Mouse (Mus musculus) MEL (cell line): Measurements from ENCODE around the gene D430041D05Rik.

Experiments
- CTCF ChIP-seq, 3 experiments: IDR thresholded peaks in 2 of 3; conservative IDR thresholded peaks in 1 of 3; 2 replicates each; pipeline ENCODE4 v1.5.1; 2011 to 2012; ENCODE audit warnings: low read length in 3 of 3, low read depth in 2 of 3, mild to moderate bottlenecking in 2 of 3, improper control_type of control experiment in 1 of 3, inconsistent platforms in 1 of 3, mixed read lengths in 1 of 3, moderate library complexity in 1 of 3; ENCODE audit not compliant: control insufficient read depth in 1 of 3, insufficient read depth in 1 of 3, poor library complexity in 1 of 3, severe bottlenecking in 1 of 3
- EP300 ChIP-seq, 2 experiments: IDR thresholded peaks; 2 replicates each; pipeline ENCODE4 v1.6.1; 2011; ENCODE audit warnings: improper control_type of control experiment in 2 of 2, low read length in 2 of 2, low read depth in 1 of 2, mild to moderate bottlenecking in 1 of 2
- GABPA ChIP-seq: IDR thresholded peaks from 2 replicates; pipeline ENCODE4 v1.6.1; 2012; ENCODE audit warnings: low read depth, mild to moderate bottlenecking, inconsistent platforms, low read length, improper control_type of control experiment, moderate library complexity
- GATA1 ChIP-seq: IDR thresholded peaks from 2 replicates; pipeline ENCODE4 v1.6.1; 2011; ENCODE audit warnings: low read depth, low read length, improper control_type of control experiment
- MYB ChIP-seq: IDR thresholded peaks from 2 replicates; pipeline ENCODE4 v1.6.1; 2011; ENCODE audit warnings: mild to moderate bottlenecking, low read depth, low read length, improper control_type of control experiment
- NRF1 ChIP-seq: IDR thresholded peaks from 2 replicates; pipeline ENCODE4 v1.6.1; 2014; ENCODE audit warnings: low read depth, mild to moderate bottlenecking, inconsistent platforms, low read length, improper control_type of control experiment, moderate library complexity; ENCODE audit not compliant: poor library complexity, insufficient read depth, severe bottlenecking
- POLR2A ChIP-seq, 2 experiments: IDR thresholded peaks; 2 replicates each; pipeline ENCODE4 v1.6.1; 2011 to 2012; ENCODE audit warnings: low read length in 2 of 2, mild to moderate bottlenecking in 2 of 2, control low read depth in 1 of 2, improper control_type of control experiment in 1 of 2, low read depth in 1 of 2, moderate library complexity in 1 of 2; ENCODE audit not compliant: control insufficient read depth in 1 of 2, insufficient read depth in 1 of 2, poor library complexity in 1 of 2
- SMC3 ChIP-seq: IDR thresholded peaks from 2 replicates; pipeline ENCODE4 v1.6.1; 2011; ENCODE audit warnings: low read depth, low read length, improper control_type of control experiment
- TAL1 ChIP-seq: IDR thresholded peaks from 2 replicates; pipeline ENCODE4 v1.6.1; 2012; ENCODE audit warnings: mild to moderate bottlenecking, inconsistent platforms, low read length, moderate library complexity, mixed read lengths

DNA sequence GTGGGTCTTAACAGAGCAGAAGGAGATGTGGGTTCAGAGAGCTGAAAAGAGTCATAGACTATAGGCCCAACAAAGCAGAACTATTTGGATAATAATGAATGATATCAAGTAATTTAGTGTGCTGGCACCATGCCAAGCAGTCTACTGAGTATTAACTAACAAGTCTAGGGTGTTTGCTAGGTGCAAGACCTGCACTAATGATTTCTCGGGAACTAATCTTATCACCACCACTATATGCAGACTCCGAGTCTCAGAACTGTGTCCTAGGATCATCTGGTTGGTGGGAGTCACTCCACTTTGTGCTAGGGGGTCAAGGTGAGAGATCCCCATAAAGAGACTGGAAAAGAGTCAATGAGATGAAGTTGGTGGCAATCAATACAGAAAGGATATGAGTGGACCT is 245.2 kb downstream of the D430041D05Rik start:
- no peak for TF ChIP-seq NRF1
- TF ChIP-seq SMC3: no peak
- TF ChIP-seq GABPA: no peak
- no peak for TF ChIP-seq POLR2A (IDR thresholded peaks at IDR 0.05; ENCODE audit: control insufficient read depth in 1 of 2, insufficient read depth in 1 of 2, low read depth in 1 of 2, low read length in 2 of 2, poor library complexity in 1 of 2)
- no peak for TF ChIP-seq GATA1
- TF ChIP-seq CTCF (IDR thresholded peaks at IDR 0.05 in 2 of 3, conservative IDR thresholded peaks at IDR 0.05 in 1 of 3; ENCODE audit: control insufficient read depth in 1 of 3, insufficient read depth in 1 of 3, low read depth in 2 of 3, low read length in 3 of 3, poor library complexity in 1 of 3, severe bottlenecking in 1 of 3): no peak
- no peak for TF ChIP-seq MYB
- TF ChIP-seq TAL1: no peak
- TF ChIP-seq EP300 (IDR thresholded peaks at IDR 0.05; ENCODE audit: low read depth in 1 of 2, low read length in 2 of 2): no peak
